Mouse (Mus musculus) heart, adult 2 months (tissue): ENCODE measurements around the gene Gm20388. TPM values are rescaled to one million over a fixed set of nuclear protein-coding genes. Genes with fewer than 3 reads are reported as not detected.
A peak's percentile ranks its signal among the peaks of the same experiment; 100 is the strongest.

Source experiments
- DNase-seq, 2 experiments: peaks; one replicate each; pipeline ENCODE4 v3.0.0; 2021
- H3K27ac ChIP-seq: fragments of 200-600 bp; 2 replicates; pipeline ENCODE4 v1.8.1; 2022
- H3K27me3 ChIP-seq: fragments of 200-500 bp; 2 replicates; pipeline ENCODE4 v1.6.1; 2012; ENCODE audit warnings: mild to moderate bottlenecking, low read length, inconsistent platforms, mixed read lengths; ENCODE audit not compliant: control insufficient read depth, insufficient read depth
- H3K36me3 ChIP-seq: fragments of 200-500 bp; 2 replicates; pipeline ENCODE4 v1.6.1; 2012; ENCODE audit warnings: low read length, inconsistent platforms; ENCODE audit not compliant: control insufficient read depth, insufficient read depth
- H3K4me1 ChIP-seq: fragments of 200-500 bp; 2 replicates; pipeline ENCODE4 v1.6.1; 2011; ENCODE audit warnings: low read length; ENCODE audit not compliant: control insufficient read depth, insufficient read depth
- H3K4me3 ChIP-seq: fragments of 200-600 bp; 2 replicates; pipeline ENCODE4 v1.8.1; 2022
- H3K79me2 ChIP-seq: fragments of 200-500 bp; replicated peaks from 2 replicates; pipeline ENCODE4 v1.6.1; 2012; ENCODE audit warnings: mild to moderate bottlenecking, inconsistent platforms, low read length, moderate library complexity, mixed read lengths; ENCODE audit not compliant: control insufficient read depth, insufficient read depth
- H3K9ac ChIP-seq: fragments of 200-500 bp; 2 replicates; pipeline ENCODE4 v1.6.1; 2012; ENCODE audit warnings: low read depth, mild to moderate bottlenecking, control low read depth, inconsistent platforms, low read length, mixed read lengths
- CTCF ChIP-seq: fragments of 200-600 bp; IDR thresholded peaks from 2 replicates; pipeline ENCODE4 v1.8.1; 2022; ENCODE audit warnings: antibody characterized with exemption, mild to moderate bottlenecking, moderate library complexity
- EP300 ChIP-seq: fragments of 200-500 bp; IDR thresholded peaks from 2 replicates; pipeline ENCODE4 v1.6.1; 2011; ENCODE audit warnings: low read depth, low read length, control low read depth; ENCODE audit not compliant: insufficient read depth
- POLR2A ChIP-seq: fragments of 200-500 bp; IDR thresholded peaks from 2 replicates; pipeline ENCODE4 v1.6.1; 2011; ENCODE audit warnings: mild to moderate bottlenecking, low read depth, low read length, control low read depth; ENCODE audit not compliant: insufficient read depth
- WGBS: fragments of 180-500 bp; shearing (Covaris S2); methylation state at CpG from one replicate; pipeline ENCODE4 v1.1.7; 2018; 5-methylcytosine and 5-hydroxymethylcytosine counted together
- intact Hi-C: fragments of 180-260 bp; cut with DNase I; formaldehyde crosslinking; loops from one replicate; pipeline ENCODE4 v1.15.1; 2025
- polyA plus RNA-seq: library from polyadenylated mRNA; depleted of rRNA; stranded (reverse); fragments of >200 nt; gene quantifications from 2 replicates; pipeline ENCODE4 v1.2.3, GENCODE M21; 2012
- total RNA-seq, 2 experiments: library from RNA; stranded (reverse); gene quantifications; 2 replicates each; pipeline ENCODE4 v1.2.3; 2021

Gm20388 gene
- total and polyA plus RNA-seq, 3 experiments: 1.8 to 32.3 TPM; not detected in 1

DNA sequence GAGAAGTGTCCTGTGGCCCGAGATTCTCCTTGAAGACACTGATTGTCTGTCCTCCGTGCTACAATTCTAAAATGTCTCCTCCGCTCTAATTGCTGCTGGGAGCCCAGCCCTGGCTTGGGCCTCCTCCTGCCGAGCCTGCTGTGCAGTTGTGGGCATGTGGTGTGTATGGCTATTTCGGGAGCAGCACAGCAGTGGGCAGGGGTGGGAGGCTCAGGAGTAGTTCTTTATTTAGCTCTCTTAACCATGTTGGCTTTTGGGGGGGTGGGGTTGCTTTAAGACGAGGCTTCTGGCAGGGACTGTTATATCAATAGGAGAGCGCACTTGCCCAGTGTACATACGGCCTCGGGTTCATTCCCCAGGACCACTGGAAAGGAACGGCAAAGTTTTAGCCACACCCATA is 1875.9 kb downstream of the Gm20388 start:
- no peak for TF ChIP-seq EP300
- peak; percentile 44; the same call in 1 of the 2 replicates for TF ChIP-seq POLR2A
- no peak for TF ChIP-seq CTCF
- peak in 1 of 2 experiments; percentile 52 for DNase-seq
- no peaks in the 10 kb centered on the region for H3K36me3 ChIP-seq
- H3K9ac ChIP-seq: no peak overlapping the region
- H3K4me1 ChIP-seq: no peaks in the 10 kb centered on the region
- H3K27ac ChIP-seq: peak overlapping the region; percentile 64
- intact Hi-C loops: no loop called here
- H3K27me3 ChIP-seq: no peaks in the 10 kb centered on the region
- H3K79me2 ChIP-seq: no peaks in the 10 kb centered on the region
- no peak overlapping the region for H3K4me3 ChIP-seq
- 31% methylated on average over 10 of the region's 10 CpGs for WGBS

- no peak overlapping the region for H3K27ac ChIP-seq
- no peak overlapping the region for H3K4me3 ChIP-seq
- intact Hi-C loops: no loop called here
- WGBS: 63% methylated on average over 8 of the region's 8 CpGs
- TF ChIP-seq POLR2A (no peak), CTCF (no peak)
- peaks cover 2% of the 10 kb centered on the region; the same call in 1 of the 2 replicates for H3K4me1 ChIP-seq
- H3K27me3 ChIP-seq: no peaks in the 10 kb centered on the region
- H3K36me3 ChIP-seq: no peaks in the 10 kb centered on the region
- H3K9ac ChIP-seq: no peak overlapping the region
- no peaks in the 10 kb centered on the region for H3K79me2 ChIP-seq
- no peak for DNase-seq
These were observed 1878.1 kb downstream of the Gm20388 start for GRCm38 (mm10) chr8:121788786-121789185.

DNA sequence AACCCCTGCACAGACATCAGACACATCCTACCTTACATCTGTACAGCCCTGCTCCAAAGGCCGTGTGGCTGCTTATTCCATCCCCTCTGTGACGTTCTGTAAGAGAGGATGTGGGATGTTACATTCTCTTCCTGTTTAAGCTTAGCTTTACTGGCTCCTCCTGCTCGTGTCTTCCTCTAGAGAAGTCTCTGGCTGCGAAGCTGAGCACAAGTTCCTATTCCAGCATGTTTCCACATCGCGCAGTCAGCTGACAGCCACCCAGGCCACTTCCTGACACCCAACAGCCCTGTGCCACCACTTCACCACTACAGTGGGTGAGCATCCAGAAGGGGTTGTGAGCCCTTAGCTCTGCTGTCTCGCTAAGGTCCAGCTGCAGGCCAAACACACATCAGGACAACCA is 1881.5 kb downstream of the Gm20388 start:
- Histone ChIP-seq H3K79me2 (no peaks in the 10 kb centered on the region), H3K4me1 (peaks cover 2% of the 10 kb centered on the region; the same call in 1 of the 2 replicates), H3K27me3 (no peaks in the 10 kb centered on the region), H3K9ac (no peak overlapping the region), H3K27ac (no peak overlapping the region), H3K36me3 (no peaks in the 10 kb centered on the region), H3K4me3 (no peak overlapping the region)
- intact Hi-C loops: no loop called here
- TF ChIP-seq EP300: no peak
- TF ChIP-seq POLR2A: no peak
- TF ChIP-seq CTCF: no peak
- 30% methylated on average over 7 of the region's 7 CpGs for WGBS
- DNase-seq: peak in 1 of 2 experiments; percentile 34

- no peaks in the 10 kb centered on the region for H3K27me3 ChIP-seq
- H3K9ac ChIP-seq: no peak overlapping the region
- H3K36me3 ChIP-seq: no peaks in the 10 kb centered on the region
- no peak for DNase-seq
- H3K27ac ChIP-seq: no peak overlapping the region
- intact Hi-C loops: no loop called here
- no peak overlapping the region for H3K4me3 ChIP-seq
- H3K79me2 ChIP-seq: no peaks in the 10 kb centered on the region
- H3K4me1 ChIP-seq: peaks cover 2% of the 10 kb centered on the region; the same call in 1 of the 2 replicates
- no peak for TF ChIP-seq CTCF
- no peak for TF ChIP-seq EP300
- WGBS: 51% methylated on average over 4 of the region's 4 CpGs
These were observed 1882.0 kb downstream of the Gm20388 start for GRCm38 (mm10) chr8:121792627-121793026.

- intact Hi-C loops: no loop called here
- H3K4me1 ChIP-seq: peaks cover 2% of the 10 kb centered on the region; the same call in 1 of the 2 replicates
- WGBS: 66% methylated on average over 3 of the region's 3 CpGs
- no peak for DNase-seq
- H3K79me2 ChIP-seq: no peaks in the 10 kb centered on the region
- H3K9ac ChIP-seq: no peak overlapping the region
- no peak overlapping the region for H3K27ac ChIP-seq
- no peaks in the 10 kb centered on the region for H3K36me3 ChIP-seq
- no peaks in the 10 kb centered on the region for H3K27me3 ChIP-seq
- no peak overlapping the region for H3K4me3 ChIP-seq
- TF ChIP-seq POLR2A (no peak), EP300 (no peak), CTCF (no peak)
These were observed 1883.5 kb downstream of the Gm20388 start for GRCm38 (mm10) chr8:121794151-121794550.

GRCm38 (mm10) chr8:121795461-121795860 is 1884.8 kb downstream of the Gm20388 start:
- H3K9ac ChIP-seq: no peak overlapping the region
- H3K27ac ChIP-seq: no peak overlapping the region
- peaks cover 2% of the 10 kb centered on the region; the same call in 1 of the 2 replicates for H3K4me1 ChIP-seq
- H3K36me3 ChIP-seq: no peaks in the 10 kb centered on the region
- H3K4me3 ChIP-seq: no peak overlapping the region
- 90% methylated on average over 8 of the region's 8 CpGs for WGBS
- H3K27me3 ChIP-seq: no peaks in the 10 kb centered on the region
- TF ChIP-seq CTCF: no peak
- no peak for TF ChIP-seq EP300
- no peak for TF ChIP-seq POLR2A
- no peak for DNase-seq
- no peaks in the 10 kb centered on the region for H3K79me2 ChIP-seq
- intact Hi-C loops: no loop called here
